Mouse (Mus musculus): Measurements from ENCODE around the gene Gm20532.

Gm20532 gene

GRCm38 (mm10) chr2:26574862-26575261, 11.6 kb upstream of the Gm20532 start:
- no peak for DNase-seq

- DNase-seq: no peak
These were observed 11.1 kb upstream of the Gm20532 start for GRCm38 (mm10) chr2:26575378-26575777.

GRCm38 (mm10) chr2:26575865-26576264, 10.6 kb upstream of the Gm20532 start:
- DNase-seq: no peak

GRCm38 (mm10) chr2:26576462-26576861, 10.0 kb upstream of the Gm20532 start:
- no peak for DNase-seq

- no peak for DNase-seq
These were observed 8.1 kb upstream of the Gm20532 start for GRCm38 (mm10) chr2:26578369-26578768.

GRCm38 (mm10) chr2:26579714-26580113, 6.7 kb upstream of the Gm20532 start, which contains the start of gene Egfl7:
TSS of gene Egfl7 (plus strand) at chr2:26580014.
- no peak for DNase-seq

GRCm38 (mm10) chr2:26580751-26581150, 5.7 kb upstream of the Gm20532 start:
- DNase-seq: no peak

- DNase-seq: no peak
These were observed 4.2 kb upstream of the Gm20532 start for GRCm38 (mm10) chr2:26582203-26582602.

- DNase-seq: no peak
These were observed 3.7 kb upstream of the Gm20532 start for GRCm38 (mm10) chr2:26582741-26583140.

GRCm38 (mm10) chr2:26583640-26584039, 2.8 kb upstream of the Gm20532 start:
- no peak for DNase-seq

- no peak for DNase-seq
These were observed 726 bp upstream of the Gm20532 start for GRCm38 (mm10) chr2:26585713-26586112.

- no peak for DNase-seq
These were observed 586 bp downstream of the Gm20532 start for GRCm38 (mm10) chr2:26587044-26587405.

GRCm38 (mm10) chr2:26588573-26588972, 2.1 kb downstream of the Gm20532 start:
- DNase-seq: no peak

- DNase-seq: no peak
These were observed 2.8 kb downstream of the Gm20532 start for GRCm38 (mm10) chr2:26589284-26589683.

GRCm38 (mm10) chr2:26590282-26590681, 3.8 kb downstream of the Gm20532 start:
- DNase-seq: no peak

GRCm38 (mm10) chr2:26590962-26591361, 4.5 kb downstream of the Gm20532 start:
- no peak for DNase-seq

- no peak for DNase-seq
These were observed 5.0 kb downstream of the Gm20532 start for GRCm38 (mm10) chr2:26591416-26591815.

GRCm38 (mm10) chr2:26593211-26594021, 7.0 kb downstream of the Gm20532 start:
- no peak for DNase-seq

- no peak for DNase-seq
These were observed 7.5 kb downstream of the Gm20532 start for GRCm38 (mm10) chr2:26594022-26594346.

- DNase-seq: no peak
These were observed 8.1 kb downstream of the Gm20532 start for GRCm38 (mm10) chr2:26594461-26594933.

GRCm38 (mm10) chr2:26594934-26595724, 8.7 kb downstream of the Gm20532 start:
- no peak for DNase-seq

GRCm38 (mm10) chr2:26595725-26596435, 9.4 kb downstream of the Gm20532 start:
- DNase-seq: no peak

GRCm38 (mm10) chr2:26596898-26597297, 10.5 kb downstream of the Gm20532 start:
- DNase-seq: no peak
